Mouse (Mus musculus) lung, adult 2 months (tissue): ENCODE measurements at regions not wholly inside any gene's neighbourhood (a gene's known extent, or its start where the extent isn't known, plus 50 kb on each side); places are given as distances from the start of the nearest gene placed in this dataset.

ENCODE experiments used
- CTCF ChIP-seq: fragments of 200-500 bp; IDR thresholded peaks from 2 replicates; pipeline ENCODE4 v1.5.1; 2011; ENCODE audit warnings: mild to moderate bottlenecking, low read length, control low read depth; ENCODE audit not compliant: insufficient read depth
- POLR2A ChIP-seq: fragments of 200-500 bp; IDR thresholded peaks from 2 replicates; pipeline ENCODE4 v1.6.1; 2011; ENCODE audit warnings: low read depth, mild to moderate bottlenecking, control low read depth, low read length, borderline replicate concordance; ENCODE audit errors: extremely low read depth

GRCm38 (mm10) chr6:147953753-147954152 is 93.3 kb upstream of the Far2 start:
- TF ChIP-seq CTCF (no peak), POLR2A (no peak)
